Mouse (Mus musculus): ENCODE measurements around the gene Laptm5. TPM values are rescaled to one million over a fixed set of nuclear protein-coding genes. Genes with fewer than 3 reads are reported as not detected.

Laptm5 gene
- polyA plus RNA-seq, 1 experiment, result 66.8 TPM

GRCm38 (mm10) chr4:130942644-130943043 is 29.7 kb downstream of the Laptm5 start:
- Histone ChIP-seq H3K4me3 (ENCODE audit: insufficient read depth, low read length) (no peak overlapping the region), H3K4me1 (ENCODE audit: control insufficient read depth, insufficient read depth, low read length) (peaks cover 2% of the 10 kb centered on the region; the same call in 1 of the 2 replicates), H3K27ac (ENCODE audit: insufficient read depth, low read length) (no peak overlapping the region)
- TF ChIP-seq CTCF (IDR thresholded peaks at IDR 0.05; ENCODE audit: extremely low read depth, insufficient read depth, low read length) (no peak), POLR2A (IDR thresholded peaks at IDR 0.05; ENCODE audit: extremely low read depth, insufficient read depth, low read length) (no peak)

GRCm38 (mm10) chr4:130944112-130944511 is 31.2 kb downstream of the Laptm5 start, which contains the start of gene Matn1:
Gene Matn1 (plus strand): TSS chr4:130944385.
- Histone ChIP-seq H3K4me1 (ENCODE audit: control insufficient read depth, insufficient read depth, low read length) (peaks cover 2% of the 10 kb centered on the region; the same call in 1 of the 2 replicates), H3K27ac (ENCODE audit: insufficient read depth, low read length) (no peak within 1 kb of the TSS), H3K4me3 (ENCODE audit: insufficient read depth, low read length) (no peak within 1 kb of the TSS)
- TF ChIP-seq POLR2A (IDR thresholded peaks at IDR 0.05; ENCODE audit: extremely low read depth, insufficient read depth, low read length), result no peak
- no peak for TF ChIP-seq CTCF (IDR thresholded peaks at IDR 0.05; ENCODE audit: extremely low read depth, insufficient read depth, low read length)

- Histone ChIP-seq H3K27ac (ENCODE audit: insufficient read depth, low read length) (no peak overlapping the region), H3K4me3 (ENCODE audit: insufficient read depth, low read length) (no peak overlapping the region), H3K4me1 (ENCODE audit: control insufficient read depth, insufficient read depth, low read length) (peaks cover 2% of the 10 kb centered on the region; the same call in 1 of the 2 replicates)
- no peak for TF ChIP-seq CTCF (IDR thresholded peaks at IDR 0.05; ENCODE audit: extremely low read depth, insufficient read depth, low read length)
- no peak for TF ChIP-seq POLR2A (IDR thresholded peaks at IDR 0.05; ENCODE audit: extremely low read depth, insufficient read depth, low read length)
Measured at GRCm38 (mm10) chr4:130944779-130945178, 31.9 kb downstream of the Laptm5 start.

GRCm38 (mm10) chr4:130947094-130947647 is 34.2 kb downstream of the Laptm5 start:
- H3K4me3 ChIP-seq (ENCODE audit: insufficient read depth, low read length), result no peak overlapping the region
- H3K4me1 ChIP-seq (ENCODE audit: control insufficient read depth, insufficient read depth, low read length), result no peaks in the 10 kb centered on the region
- H3K27ac ChIP-seq (ENCODE audit: insufficient read depth, low read length), result no peak overlapping the region
- TF ChIP-seq CTCF (IDR thresholded peaks at IDR 0.05; ENCODE audit: extremely low read depth, insufficient read depth, low read length) (peak; percentile 83), POLR2A (IDR thresholded peaks at IDR 0.05; ENCODE audit: extremely low read depth, insufficient read depth, low read length) (no peak)

GRCm38 (mm10) chr4:130949821-130950384 is 37.0 kb downstream of the Laptm5 start:
- Histone ChIP-seq H3K4me1 (ENCODE audit: control insufficient read depth, insufficient read depth, low read length) (no peaks in the 10 kb centered on the region), H3K27ac (ENCODE audit: insufficient read depth, low read length) (no peak overlapping the region), H3K4me3 (ENCODE audit: insufficient read depth, low read length) (no peak overlapping the region)
- no peak for TF ChIP-seq POLR2A (IDR thresholded peaks at IDR 0.05; ENCODE audit: extremely low read depth, insufficient read depth, low read length)
- TF ChIP-seq CTCF (IDR thresholded peaks at IDR 0.05; ENCODE audit: extremely low read depth, insufficient read depth, low read length), result no peak

- H3K27ac ChIP-seq (ENCODE audit: insufficient read depth, low read length), result no peak overlapping the region
- peak; percentile 33; the same call in 1 of the 2 replicates for TF ChIP-seq CTCF (IDR thresholded peaks at IDR 0.05; ENCODE audit: extremely low read depth, insufficient read depth, low read length)
- no peak for TF ChIP-seq POLR2A (IDR thresholded peaks at IDR 0.05; ENCODE audit: extremely low read depth, insufficient read depth, low read length)
- H3K4me1 ChIP-seq (ENCODE audit: control insufficient read depth, insufficient read depth, low read length), result no peaks in the 10 kb centered on the region
- H3K4me3 ChIP-seq (ENCODE audit: insufficient read depth, low read length), result no peak overlapping the region
Measured at GRCm38 (mm10) chr4:130952531-130952930, 39.6 kb downstream of the Laptm5 start.

GRCm38 (mm10) chr4:130957156-130957555 is 44.2 kb downstream of the Laptm5 start:
- Histone ChIP-seq H3K4me3 (ENCODE audit: insufficient read depth, low read length) (no peak overlapping the region), H3K4me1 (ENCODE audit: control insufficient read depth, insufficient read depth, low read length) (no peaks in the 10 kb centered on the region), H3K27ac (ENCODE audit: insufficient read depth, low read length) (no peak overlapping the region)
- TF ChIP-seq CTCF (IDR thresholded peaks at IDR 0.05; ENCODE audit: extremely low read depth, insufficient read depth, low read length), result no peak
- TF ChIP-seq POLR2A (IDR thresholded peaks at IDR 0.05; ENCODE audit: extremely low read depth, insufficient read depth, low read length), result no peak

- no peak for TF ChIP-seq POLR2A (IDR thresholded peaks at IDR 0.05; ENCODE audit: extremely low read depth, insufficient read depth, low read length)
- TF ChIP-seq CTCF (IDR thresholded peaks at IDR 0.05; ENCODE audit: extremely low read depth, insufficient read depth, low read length), result no peak
- Histone ChIP-seq H3K27ac (ENCODE audit: insufficient read depth, low read length) (no peak overlapping the region), H3K4me3 (ENCODE audit: insufficient read depth, low read length) (no peak overlapping the region), H3K4me1 (ENCODE audit: control insufficient read depth, insufficient read depth, low read length) (no peaks in the 10 kb centered on the region)
Measured at GRCm38 (mm10) chr4:130958812-130959211, 45.9 kb downstream of the Laptm5 start.

GRCm38 (mm10) chr4:130959678-130960077 is 46.8 kb downstream of the Laptm5 start:
- TF ChIP-seq POLR2A (IDR thresholded peaks at IDR 0.05; ENCODE audit: extremely low read depth, insufficient read depth, low read length), result no peak
- no peak for TF ChIP-seq CTCF (IDR thresholded peaks at IDR 0.05; ENCODE audit: extremely low read depth, insufficient read depth, low read length)
- H3K4me1 ChIP-seq (ENCODE audit: control insufficient read depth, insufficient read depth, low read length), result no peaks in the 10 kb centered on the region
- no peak overlapping the region for H3K27ac ChIP-seq (ENCODE audit: insufficient read depth, low read length)
- no peak overlapping the region for H3K4me3 ChIP-seq (ENCODE audit: insufficient read depth, low read length)

GRCm38 (mm10) chr4:130960118-130960734 is 47.3 kb downstream of the Laptm5 start:
- Histone ChIP-seq H3K4me1 (ENCODE audit: control insufficient read depth, insufficient read depth, low read length) (no peaks in the 10 kb centered on the region), H3K27ac (ENCODE audit: insufficient read depth, low read length) (no peak overlapping the region), H3K4me3 (ENCODE audit: insufficient read depth, low read length) (no peak overlapping the region)
- TF ChIP-seq CTCF (IDR thresholded peaks at IDR 0.05; ENCODE audit: extremely low read depth, insufficient read depth, low read length) (peak; percentile 98), POLR2A (IDR thresholded peaks at IDR 0.05; ENCODE audit: extremely low read depth, insufficient read depth, low read length) (no peak)
